Mouse (Mus musculus) monocyte, adult 2 months (primary cell): ENCODE data around the gene Rnf213.
"Not testable (repeated sequence)": the region's sequence is repeated elsewhere in the genome, so short reads cannot be mapped to it uniquely, and the experiment has no call there.

Experiments used
- DNase-seq, 2 experiments: peaks; one replicate each; pipeline ENCODE4 v3.0.0; 2022; ENCODE audit warnings: low spot score in 2 of 2, low read depth in 1 of 2

Rnf213 gene

GRCm38 (mm10) chr11:119392800-119393482 is at the start of gene Rnf213:
Gene Rnf213, plus strand, starts transcription at chr11:119393100.
- DNase-seq, result peak; percentile 33 to 59

GRCm38 (mm10) chr11:119344178-119344577 is 48.7 kb upstream of the Rnf213 start:
- DNase-seq, result no peak

GRCm38 (mm10) chr11:119344865-119345264 is 48.0 kb upstream of the Rnf213 start:
- no peak for DNase-seq

- DNase-seq, result no peak
These were observed 45.8 kb upstream of the Rnf213 start for GRCm38 (mm10) chr11:119347125-119347524.

- no peak for DNase-seq
These were observed 40.8 kb upstream of the Rnf213 start for GRCm38 (mm10) chr11:119352113-119352512.

- DNase-seq, result no peak
These were observed 39.0 kb upstream of the Rnf213 start for GRCm38 (mm10) chr11:119353946-119354345.

GRCm38 (mm10) chr11:119354798-119355442 is 38.0 kb upstream of the Rnf213 start:
- peak; percentile 52 to 67 for DNase-seq

- DNase-seq, result peak; percentile 42 to 76
These were observed 37.2 kb upstream of the Rnf213 start, which contains the start of the genes Sgsh and Slc26a11 for GRCm38 (mm10) chr11:119355443-119356385. Gene Sgsh, minus strand, starts transcription at chr11:119355536. Gene Slc26a11, plus strand, starts transcription at chr11:119355557.

- no peak for DNase-seq
These were observed 33.8 kb upstream of the Rnf213 start for GRCm38 (mm10) chr11:119359089-119359488.

GRCm38 (mm10) chr11:119362769-119363533 is 29.9 kb upstream of the Rnf213 start:
- DNase-seq, result no peak

GRCm38 (mm10) chr11:119363534-119364145 is 29.3 kb upstream of the Rnf213 start:
- peak in 1 of 2 experiments; percentile 52 for DNase-seq

GRCm38 (mm10) chr11:119375425-119375824 is 17.5 kb upstream of the Rnf213 start:
- DNase-seq, result no peak

- DNase-seq, result peak in 1 of 2 experiments; percentile 26
These were observed 15.6 kb upstream of the Rnf213 start for GRCm38 (mm10) chr11:119377326-119377725.

- no peak for DNase-seq
These were observed 14.3 kb upstream of the Rnf213 start for GRCm38 (mm10) chr11:119378551-119378950.

GRCm38 (mm10) chr11:119381631-119382337 is 11.1 kb upstream of the Rnf213 start:
- no peak for DNase-seq

- no peak for DNase-seq
These were observed 10.5 kb upstream of the Rnf213 start for GRCm38 (mm10) chr11:119382338-119382850.

- DNase-seq, result no peak
These were observed 8.0 kb upstream of the Rnf213 start for GRCm38 (mm10) chr11:119384904-119385303.

- no peak for DNase-seq
These were observed 6.6 kb upstream of the Rnf213 start for GRCm38 (mm10) chr11:119386306-119386705.

- not testable (repeated sequence) for DNase-seq
These were observed 5.6 kb upstream of the Rnf213 start for GRCm38 (mm10) chr11:119387273-119387672.
